ENCODE assay signal across 8 mouse cellular contexts in the genomic region with DNA sequence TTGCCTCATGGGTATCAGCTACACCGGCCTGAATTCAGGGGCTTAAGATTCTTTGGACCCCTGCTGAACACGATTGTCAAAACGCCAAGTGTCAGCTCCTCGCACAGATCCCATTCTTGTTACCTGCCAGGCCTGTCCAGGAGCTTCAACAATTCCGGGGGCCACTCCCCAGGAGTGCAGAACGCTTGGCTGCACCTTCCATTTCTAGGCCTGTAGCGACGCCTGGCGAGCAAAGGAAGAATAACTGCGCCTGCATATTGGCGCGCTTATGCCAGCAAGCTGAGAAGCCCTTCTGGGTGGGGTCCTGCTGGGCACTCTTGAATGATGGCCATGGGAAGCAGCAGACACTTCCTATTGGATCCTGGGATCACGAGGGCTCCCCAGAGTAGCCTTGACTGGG. TPM values are rescaled to one million over a fixed set of nuclear protein-coding genes. Genes with fewer than 3 reads are reported as not detected.
DNase-seq lines count a peak whose midpoint lies in the region; ATAC-seq and TF ChIP-seq lines count a peak whose summit lies in the region.

No protein-coding gene starts in this region.

- H3K27ac ChIP-seq in cortical plate, adult 2 months (ENCODE audit: insufficient read depth, low read length): no peak overlapping the region

- peak; percentile 19 for ATAC-seq in inflammation-experienced regulatory T-cells, adult 6 months

- no peaks in the 10 kb centered on the region for H3K36me3 ChIP-seq in megakaryocyte, embryonic 14.5 days (replicated peaks; ENCODE audit: low read length)

- H3K4me3 ChIP-seq in cortical plate, adult 2 months (ENCODE audit: insufficient read depth, low read length): no peak overlapping the region
- H3K4me3 ChIP-seq in megakaryocyte, embryonic 14.5 days (replicated peaks): peak overlapping the region; percentile 85

- no peaks in the 10 kb centered on the region for H3K9me3 ChIP-seq in megakaryocyte, embryonic 14.5 days

- TF ChIP-seq CTCF in cortical plate, adult 2 months (IDR thresholded peaks at IDR 0.05; ENCODE audit: extremely low read depth, insufficient read depth, low read length): peak; percentile 99

- DNase-seq in adipocyte (ENCODE audit: low spot score): peak; percentile 71
- peak; percentile 64 for DNase-seq in gastrocnemius, postnatal 25 days
- peak; percentile 28 to 82 for DNase-seq in left cerebral cortex, adult 9 months (ENCODE audit: low spot score in 2 of 2)
- peak; percentile 78 for DNase-seq in right cerebral cortex, postnatal 14 days
- DNase-seq in urinary bladder, postnatal 14 days (ENCODE audit: low spot score): peak; percentile 77

- TF ChIP-seq POLR2A in cortical plate, adult 2 months (IDR thresholded peaks at IDR 0.05; ENCODE audit: extremely low read depth, insufficient read depth, low read length): no peak

- H3K4me1 ChIP-seq in cortical plate, adult 2 months (ENCODE audit: control insufficient read depth, insufficient read depth, low read length): peaks cover 1% of the 10 kb centered on the region; the same call in 1 of the 2 replicates
- H3K4me1 ChIP-seq in megakaryocyte, embryonic 14.5 days: peaks cover 20% of the 10 kb centered on the region

- peaks cover 75% of the 10 kb centered on the region for H3K27me3 ChIP-seq in megakaryocyte, embryonic 14.5 days (replicated peaks)

RNA-seq across cellular contexts. Expression of a gene that starts 7.2 kb away (rescaled TPM):
- polyA plus RNA-seq in cortical plate, adult 2 months (2012; rRNA removed): 30.2 and 33.4 TPM in 2 replicates
- under 1 TPM; 0.16 to 0.26 TPM for total RNA-seq in gastrocnemius, postnatal 25 days (2021)
- not detected for polyA plus RNA-seq in inflammation-experienced regulatory T-cells, adult 6 months (2017; shearing (Covaris generic))
- polyA plus RNA-seq in megakaryocyte, embryonic 14.5 days (2012; ENCODE audit: insufficient read depth, low replicate concordance): 0.04 TPM in 1 of 2 replicates, not detected in the other

Comparison
In these comparisons a context has a peak if more than half of its experiments do, and no peak if none do; other contexts are left out.
1. RNA of a gene that starts 7.2 kb away (polyA plus RNA-seq): 30.2 to 33.4 TPM in cortical plate, adult 2 months; 0.04 TPM in megakaryocyte, embryonic 14.5 days and not detected in inflammation-experienced regulatory T-cells, adult 6 months; every median in the first group is over 10 times any median in the second.
2. Peak in every context shown above with its lines, with median percentiles within 50 percentile points of each other: DNase-seq.